Mouse (Mus musculus): ENCODE results near the gene Gm10272.
"Not testable (repeated sequence)": the region's sequence is repeated elsewhere in the genome, so short reads cannot be mapped to it uniquely, and the experiment has no call there.

The Gm10272 gene

DNA sequence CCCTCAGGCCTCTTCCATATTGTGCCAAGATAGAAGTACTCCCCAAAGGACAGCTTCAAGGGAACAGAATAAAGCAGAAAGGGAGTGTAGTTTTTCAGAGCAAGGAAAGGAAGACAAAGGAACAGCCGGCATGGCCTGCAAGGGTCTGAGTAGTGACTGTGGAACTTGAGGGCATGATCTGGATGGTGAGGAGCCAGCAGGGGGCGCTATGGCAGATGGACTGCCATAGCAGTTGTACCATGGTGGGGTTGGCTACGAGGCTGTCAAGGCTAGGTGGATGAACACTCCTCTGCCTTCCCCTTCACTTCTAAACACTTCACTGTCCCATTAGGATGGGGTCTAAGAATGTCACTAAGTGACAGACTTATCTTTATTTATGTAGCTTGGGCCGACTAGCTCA, 22.8 kb downstream of the Gm10272 start:
- DNase-seq = peak in 1 of 2 experiments; percentile 38

DNA sequence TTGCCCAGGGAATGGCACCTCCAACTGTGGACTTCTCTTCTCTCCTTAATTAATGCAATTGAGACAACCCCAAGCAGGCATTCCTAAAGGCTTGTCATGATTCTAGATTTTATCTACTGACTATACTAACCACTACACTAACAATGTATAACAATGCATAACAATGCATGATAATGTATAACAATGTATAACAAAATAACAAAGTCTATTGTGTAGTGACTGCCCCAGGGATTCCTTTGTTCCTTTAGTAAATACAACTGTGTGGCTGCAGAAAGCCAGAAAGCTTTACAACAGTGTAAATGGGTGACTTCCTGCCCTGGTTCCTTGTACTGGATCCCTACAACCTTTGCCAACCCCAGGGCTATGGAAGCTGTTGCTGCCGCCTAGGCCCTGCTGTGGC, 29.5 kb downstream of the Gm10272 start:
- no peak for DNase-seq

DNA sequence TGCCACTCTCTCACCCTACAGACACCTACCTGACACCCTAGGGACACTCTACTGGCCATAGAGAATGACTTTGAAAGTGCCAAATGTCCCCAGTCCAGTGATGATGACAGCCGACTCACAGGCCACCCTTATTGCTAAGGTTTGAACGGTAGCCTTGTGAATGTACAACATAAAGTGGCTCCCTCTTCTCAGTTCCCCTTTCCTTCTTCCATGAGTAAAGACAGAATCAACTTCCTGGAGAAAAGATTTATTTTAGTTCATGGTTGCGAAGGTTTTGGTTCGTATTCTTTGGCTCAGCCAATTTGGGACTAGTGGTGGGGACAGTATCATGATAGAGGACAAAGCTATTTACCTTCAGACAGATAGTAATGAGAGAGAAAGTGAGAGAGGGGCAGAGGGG, 32.5 kb downstream of the Gm10272 start:
- DNase-seq = no peak

DNA sequence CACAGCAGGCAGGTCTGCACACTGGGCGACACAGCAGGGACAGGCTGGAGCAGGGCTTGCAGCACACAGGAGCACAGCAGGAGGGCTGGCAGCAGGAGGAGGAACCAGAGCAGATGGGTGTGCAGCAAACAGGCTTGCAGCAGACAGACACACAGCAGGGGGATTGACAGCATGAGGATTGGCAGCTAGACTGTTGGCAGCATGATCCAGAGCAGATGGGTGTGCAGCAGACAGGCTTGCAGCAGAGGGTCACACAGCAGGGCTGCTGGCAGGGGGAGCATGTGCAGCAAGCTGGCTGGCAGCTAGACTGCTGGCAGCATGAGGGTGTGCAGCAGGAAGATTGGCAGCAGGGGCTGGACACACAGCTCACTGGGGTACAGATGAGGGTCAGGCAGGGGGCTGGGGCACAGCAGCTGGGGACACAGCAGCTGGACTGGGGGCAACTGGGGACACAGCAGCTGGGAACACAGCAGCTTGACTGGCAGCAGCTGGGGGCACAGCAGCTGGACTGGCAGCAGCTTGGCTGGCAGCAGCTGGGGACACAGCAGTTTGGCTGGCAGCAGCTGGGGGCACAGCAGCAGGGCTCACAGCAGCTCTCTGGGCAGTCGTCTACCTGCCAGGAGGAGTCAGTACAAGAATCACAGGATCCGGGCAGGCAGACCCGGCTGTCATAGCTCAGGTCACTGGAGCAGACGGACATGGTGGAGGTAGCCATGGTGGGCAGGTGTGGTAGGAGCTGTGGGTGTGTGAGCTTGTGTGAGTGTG, 35.7 kb downstream of the Gm10272 start, which contains the start of gene Gm18596:
Gene Gm18596 (minus strand): TSS at position 715 of the 765 bp plus-strand sequence.
- not testable (repeated sequence) for DNase-seq

DNA sequence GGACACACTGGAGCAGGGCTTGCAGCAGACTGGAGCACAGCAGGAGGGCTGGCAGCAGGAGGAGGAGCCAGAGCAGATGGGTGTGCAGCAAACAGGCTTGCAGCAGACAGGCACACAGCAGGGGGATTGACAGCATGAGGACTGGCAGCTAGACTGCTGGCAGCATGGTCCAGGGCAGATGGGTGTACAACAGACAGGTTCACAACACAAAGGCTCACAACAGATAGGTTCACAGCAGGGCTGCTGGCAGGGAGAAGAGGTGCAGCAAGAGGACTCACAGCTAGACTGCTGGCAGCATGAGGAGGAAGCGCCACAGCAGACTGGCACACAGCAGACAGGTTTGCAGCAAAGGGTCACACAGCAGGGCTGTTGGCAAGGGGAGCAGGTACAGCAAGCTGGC, 44.3 kb downstream of the Gm10272 start:
- DNase-seq = not testable (repeated sequence)

DNA sequence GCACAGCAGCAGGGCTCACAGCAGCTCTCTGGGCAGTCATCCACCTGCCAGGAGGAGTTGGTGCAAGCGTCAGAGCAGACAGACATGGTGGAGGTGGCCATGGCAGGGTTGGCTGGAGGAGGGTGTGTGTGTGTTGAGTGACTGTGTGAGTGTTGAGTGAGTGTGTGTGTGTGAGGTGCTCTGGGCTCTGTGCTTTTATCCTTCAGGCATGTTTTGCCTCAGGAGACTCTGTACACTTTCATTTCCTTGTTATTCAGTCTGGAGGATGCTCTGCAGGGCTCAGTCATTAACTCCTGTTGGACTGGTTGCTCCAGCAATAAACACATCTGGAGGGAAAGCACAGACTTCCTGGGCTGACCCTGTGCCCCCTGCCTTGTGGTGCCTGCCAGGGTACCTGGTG, 44.8 kb downstream of the Gm10272 start, which contains the start of gene Gm9736:
Gene Gm9736 (minus strand): TSS at position 101 of the 400 bp plus-strand sequence.
- DNase-seq = not testable (repeated sequence)

DNA sequence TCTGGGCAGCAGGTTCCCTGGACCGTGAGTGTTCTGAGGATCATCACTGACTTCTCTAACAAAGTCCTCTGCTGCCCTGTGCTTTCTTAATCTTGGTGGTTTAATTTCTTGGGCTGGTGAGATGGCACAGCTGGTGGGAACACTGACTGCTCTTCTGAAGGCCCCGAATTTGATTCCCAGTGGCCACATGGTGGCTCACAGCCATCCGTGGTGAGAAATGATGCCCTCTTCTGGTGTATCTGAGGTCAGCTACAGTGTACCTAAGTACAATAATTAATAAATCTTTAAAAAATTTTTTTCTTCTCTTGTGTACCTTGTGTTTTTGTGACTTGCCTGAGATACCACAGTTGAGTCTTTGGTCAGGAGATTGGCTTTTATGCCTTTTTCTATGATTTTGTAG, 45.9 kb downstream of the Gm10272 start:
- not testable (repeated sequence) for DNase-seq

DNA sequence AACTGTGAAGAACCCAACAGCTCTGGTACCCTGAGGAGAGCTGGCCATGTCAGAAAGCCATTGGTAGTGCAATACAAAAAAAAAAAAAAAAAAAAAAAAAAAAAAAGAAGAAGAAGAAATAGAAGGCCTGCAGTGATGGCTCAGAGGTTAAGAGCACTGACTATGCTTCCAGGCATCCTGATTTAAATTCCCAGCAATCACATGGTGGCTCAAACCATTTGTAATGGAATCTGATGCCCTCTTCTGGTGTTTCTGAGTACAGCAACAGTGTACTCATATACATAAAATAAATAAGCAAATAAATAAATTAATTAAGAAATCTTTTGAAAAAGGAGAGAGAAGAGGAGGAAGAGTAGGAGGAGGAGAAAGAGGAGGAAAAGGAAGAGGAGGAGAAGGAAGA, 47.0 kb downstream of the Gm10272 start:
- no peak for DNase-seq

Measured in kidney, postnatal 36 days (tissue).